Mouse (Mus musculus) megakaryocyte, adult 5-6 weeks (primary cell): ENCODE results near the gene Emc8. TPM values are rescaled to one million over a fixed set of nuclear protein-coding genes. Genes with fewer than 3 reads are reported as not detected.
"Not testable (repeated sequence)": the region's sequence is repeated elsewhere in the genome, so short reads cannot be mapped to it uniquely, and the experiment has no call there.

ENCODE experiments used
- ATAC-seq: 2 replicates; pipeline ENCODE4 v1.8.0; 2016; ENCODE audit warnings: mild to moderate bottlenecking, inconsistent platforms; ENCODE audit not compliant: poor library complexity, severe bottlenecking
- total RNA-seq, 2 experiments: library from RNA; stranded (forward) in 1 of 2; stranded (reverse) in 1 of 2; fragments of 153-499, 151-499 nt in 1 of 2; fragments of 221-1000, 200-1000 nt in 1 of 2; gene quantifications; 2 replicates each; pipeline versions ENCODE4 v1.2.3 to v1.2.4; 2015 to 2017

The Emc8 gene
- total RNA-seq, 2 experiments from 2014 or later, result 48.7 to 51.3 TPM

GRCm38 (mm10) chr8:120686051-120686450, 17.7 kb upstream of the Emc8 start:
- peak; percentile 83 for ATAC-seq

- peak; percentile 15; the same call in 1 of the 2 replicates for ATAC-seq
Measured at GRCm38 (mm10) chr8:120685591-120685990, 17.2 kb upstream of the Emc8 start.

- peak; percentile 45 for ATAC-seq
Measured at GRCm38 (mm10) chr8:120685097-120685496, 16.7 kb upstream of the Emc8 start.

- no peak for ATAC-seq
Measured at GRCm38 (mm10) chr8:120684082-120684481, 15.7 kb upstream of the Emc8 start.

- peak; percentile 43 for ATAC-seq
Measured at GRCm38 (mm10) chr8:120683602-120684001, 15.2 kb upstream of the Emc8 start.

GRCm38 (mm10) chr8:120681113-120681512, 12.7 kb upstream of the Emc8 start:
- no peak for ATAC-seq

- not testable (repeated sequence) for ATAC-seq
Measured at GRCm38 (mm10) chr8:120680405-120680804, 12.0 kb upstream of the Emc8 start.

GRCm38 (mm10) chr8:120679629-120680387, 11.4 kb upstream of the Emc8 start:
- no peak for ATAC-seq

GRCm38 (mm10) chr8:120678447-120678846, 10.1 kb upstream of the Emc8 start:
- peak; percentile 86 for ATAC-seq

GRCm38 (mm10) chr8:120675718-120676117, 7.3 kb upstream of the Emc8 start:
- no peak for ATAC-seq

GRCm38 (mm10) chr8:120673298-120673697, 4.9 kb upstream of the Emc8 start:
- no peak for ATAC-seq

GRCm38 (mm10) chr8:120672626-120673229, 4.4 kb upstream of the Emc8 start:
- ATAC-seq, result no peak

- ATAC-seq, result no peak
Measured at GRCm38 (mm10) chr8:120671775-120672174, 3.4 kb upstream of the Emc8 start.

GRCm38 (mm10) chr8:120667561-120668373, 606 bp downstream of the Emc8 start, which contains the start of the genes Gm27021 and Cox4i1:
Gene Gm27021, minus strand, starts transcription at chr8:120668079.
Gene Cox4i1, plus strand, starts transcription at chr8:120668222.
- ATAC-seq, result peak; percentile 91

GRCm38 (mm10) chr8:120666807-120667470, 1.4 kb downstream of the Emc8 start:
- ATAC-seq, result no peak

GRCm38 (mm10) chr8:120665726-120666455, 2.5 kb downstream of the Emc8 start:
- ATAC-seq, result no peak

GRCm38 (mm10) chr8:120664566-120664965, 3.8 kb downstream of the Emc8 start:
- ATAC-seq, result no peak

- no peak for ATAC-seq
Measured at GRCm38 (mm10) chr8:120657415-120657814, 11.0 kb downstream of the Emc8 start.

- no peak for ATAC-seq
Measured at GRCm38 (mm10) chr8:120656322-120657052, 11.9 kb downstream of the Emc8 start.
